Mouse (Mus musculus) yolk sac, embryonic 10.5 days (tissue): Measurements from ENCODE around the gene Fam120c.

Source experiments
- DNase-seq: peaks from one replicate; pipeline ENCODE4 v3.0.0-alpha.2; 2017; ENCODE audit warnings: low spot score

Gene Fam120c

GRCm38 (mm10) chrX:151520458-151521322 lies 176.7 kb downstream of the Fam120c start, which contains the start of gene Phf8:
Gene Phf8 (plus strand): TSS chrX:151520672.
- DNase-seq: peak; percentile 89
